Mouse (Mus musculus) midbrain, postnatal 0 days (tissue): ENCODE data around the gene Abcg2. TPM values are rescaled to one million over a fixed set of nuclear protein-coding genes. Genes with fewer than 3 reads are reported as not detected.

Source experiments
- ATAC-seq: fragments of 200-750 bp; cut with Nextera tagmentation; 2 replicates; pipeline ENCODE4 v1.8.0; 2017; ENCODE audit warnings: moderate number of reproducible peaks, mild to moderate bottlenecking, moderate TSS enrichment, moderate library complexity; ENCODE audit not compliant: low FRiP score
- DNase-seq: peaks from one replicate; pipeline ENCODE4 v3.0.0-alpha.2; 2015; ENCODE audit warnings: low spot score
- H3K27ac ChIP-seq: fragments of 300-500 bp; sonication (generic); 2 replicates; pipeline ENCODE4 v1.5.1; 2014; ENCODE audit warnings: low read depth, mild to moderate bottlenecking, low read length, mixed read lengths
- H3K27me3 ChIP-seq: fragments of 300-500 bp; sonication (generic); 2 replicates; pipeline ENCODE4 v1.6.1; 2014; ENCODE audit warnings: low read length, control low read depth, mixed read lengths; ENCODE audit not compliant: insufficient read depth
- H3K36me3 ChIP-seq: fragments of 300-500 bp; sonication (generic); 2 replicates; pipeline ENCODE4 v1.6.1; 2014; ENCODE audit warnings: low read length, control low read depth, mixed read lengths; ENCODE audit not compliant: insufficient read depth
- H3K4me1 ChIP-seq: fragments of 300-500 bp; sonication (generic); 2 replicates; pipeline ENCODE4 v1.6.1; 2014; ENCODE audit warnings: mild to moderate bottlenecking, control low read depth, antibody characterized with exemption, low read length, mixed read lengths; ENCODE audit not compliant: insufficient read depth
- H3K4me2 ChIP-seq: fragments of 300-500 bp; sonication (generic); 2 replicates; pipeline ENCODE4 v1.6.1; 2014; ENCODE audit warnings: low read depth, mild to moderate bottlenecking, low read length, mixed read lengths; ENCODE audit not compliant: poor library complexity, severe bottlenecking
- H3K4me3 ChIP-seq: fragments of 300-500 bp; sonication (generic); 2 replicates; pipeline ENCODE4 v1.5.1; 2014; ENCODE audit warnings: low read depth, mild to moderate bottlenecking, low read length, moderate library complexity
- H3K9ac ChIP-seq: fragments of 300-500 bp; sonication (generic); replicated peaks from 2 replicates; pipeline ENCODE4 v1.6.1; 2014; ENCODE audit warnings: mild to moderate bottlenecking, low read length, moderate library complexity, mixed read lengths; ENCODE audit not compliant: poor library complexity, severe bottlenecking
- H3K9me3 ChIP-seq: fragments of 300-500 bp; sonication (generic); 2 replicates; pipeline ENCODE4 v1.6.1; 2016; ENCODE audit warnings: low read length, control low read depth
- CTCF ChIP-seq: IDR thresholded peaks from 2 replicates; pipeline ENCODE4 v1.5.1; 2016; ENCODE audit warnings: antibody characterized with exemption, mild to moderate bottlenecking
- WGBS: fragments of 180-500 bp; shearing (Covaris S2); extraction: QIAGEN DNeasy Blood & Tissue Kit; methylation state at CpG from one replicate; pipeline ENCODE4 v1.1.7; 2014; 5-methylcytosine and 5-hydroxymethylcytosine counted together
- polyA plus RNA-seq: library from polyadenylated mRNA; unstranded; fragments of >200 nt; fragmentation: Nextera tagmentation; extraction: Ambion mirVana; gene quantifications from 2 replicates; pipeline ENCODE4 v1.2.1, GENCODE M21; 2015
- total RNA-seq: library from RNA; depleted of rRNA; stranded (reverse); fragments of >200 nt; gene quantifications from 2 replicates; pipeline ENCODE4 v1.2.3, GENCODE M21; 2014

Abcg2 gene
- total and polyA plus RNA-seq, 2 experiments from 2014 or later = 25.2 to 29.0 TPM

DNA sequence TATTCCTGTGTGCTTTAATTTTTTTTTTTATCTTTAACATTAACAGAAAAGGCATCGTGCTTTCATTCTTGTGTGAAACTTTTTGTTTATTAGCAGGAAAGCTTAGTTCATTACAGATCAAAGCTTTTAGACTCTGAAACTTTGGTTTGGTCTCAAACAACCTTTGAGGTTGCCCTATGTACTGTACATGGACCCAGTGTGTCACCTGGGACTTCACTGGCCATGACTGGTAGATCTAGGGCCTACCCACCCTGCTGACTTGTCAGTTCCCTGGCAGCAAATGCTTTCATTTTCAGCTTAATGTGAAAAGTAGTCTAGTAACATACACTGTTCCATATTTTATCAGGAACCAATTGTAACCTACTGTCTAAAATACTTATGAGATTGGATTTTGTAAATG is 93.5 kb downstream of the Abcg2 start:
- H3K36me3 ChIP-seq = no peaks in the 10 kb centered on the region

DNA sequence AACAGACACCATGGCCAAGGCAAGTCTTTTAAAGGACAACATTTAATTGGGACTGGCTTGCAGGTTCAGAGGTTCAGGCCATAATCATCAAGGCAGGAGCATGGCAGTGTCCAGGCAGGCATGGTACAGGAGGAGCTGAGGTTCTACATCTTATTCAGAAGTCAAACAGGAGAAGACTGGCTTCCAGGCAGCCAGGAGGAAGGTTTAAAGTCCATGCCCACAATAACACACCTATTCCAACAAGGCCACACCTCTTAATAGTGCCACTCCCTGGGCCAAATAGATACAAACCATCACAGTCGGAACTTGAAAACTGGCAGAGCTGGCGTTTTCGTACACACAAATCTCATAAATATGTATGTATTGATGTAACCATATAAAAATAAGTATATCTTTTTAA is 94.2 kb downstream of the Abcg2 start:
- Histone ChIP-seq H3K4me2 (no peak overlapping the region), H3K27ac (no peak overlapping the region), H3K36me3 (no peaks in the 10 kb centered on the region), H3K27me3 (no peaks in the 10 kb centered on the region), H3K4me1 (no peaks in the 10 kb centered on the region), H3K9ac (no peak overlapping the region), H3K9me3 (no peaks in the 10 kb centered on the region), H3K4me3 (no peak overlapping the region)
- 96% methylated on average over 3 of the region's 3 CpGs for WGBS
- no peak for ATAC-seq
- no peak for DNase-seq
- TF ChIP-seq CTCF = no peak

More for the DNA sequence above, 93.5 kb downstream of the Abcg2 start:
- H3K4me3 ChIP-seq = no peak overlapping the region
- no peaks in the 10 kb centered on the region for H3K27me3 ChIP-seq
- TF ChIP-seq CTCF = no peak
- no peak overlapping the region for H3K9ac ChIP-seq
- H3K9me3 ChIP-seq = no peaks in the 10 kb centered on the region
- DNase-seq = no peak
- no peak overlapping the region for H3K4me2 ChIP-seq
- H3K27ac ChIP-seq = no peak overlapping the region
- H3K4me1 ChIP-seq = no peaks in the 10 kb centered on the region
- WGBS = 91% methylated on average over 1 of the region's 1 CpGs
- no peak for ATAC-seq

DNA sequence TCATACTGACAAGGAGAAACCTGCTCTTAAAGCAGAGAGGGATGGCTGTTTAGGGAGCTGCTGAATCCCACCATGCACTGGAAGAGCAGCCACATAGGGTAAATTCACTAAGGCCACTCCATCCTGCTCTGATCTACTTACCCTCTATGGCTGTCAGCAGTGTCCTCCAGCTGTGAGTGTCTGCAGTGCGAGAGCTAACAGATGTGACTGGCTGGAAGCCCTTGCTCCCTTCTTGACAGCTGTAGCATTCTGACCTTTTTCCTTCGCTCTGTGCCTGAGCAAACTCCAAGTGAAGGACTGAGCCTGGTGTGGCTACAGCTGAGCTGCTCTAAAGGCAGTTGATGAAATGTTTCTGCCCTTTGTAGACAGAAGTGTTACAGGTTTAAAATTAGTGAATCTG is 107.3 kb downstream of the Abcg2 start:
- no peaks in the 10 kb centered on the region for H3K9me3 ChIP-seq
- H3K4me1 ChIP-seq = no peaks in the 10 kb centered on the region
- H3K27ac ChIP-seq = no peak overlapping the region
- ATAC-seq = no peak
- H3K9ac ChIP-seq = no peak overlapping the region
- no peak overlapping the region for H3K4me2 ChIP-seq
- H3K27me3 ChIP-seq = no peaks in the 10 kb centered on the region
- WGBS = 76% methylated on average over 2 of the region's 2 CpGs
- TF ChIP-seq CTCF = no peak
- no peaks in the 10 kb centered on the region for H3K36me3 ChIP-seq
- no peak overlapping the region for H3K4me3 ChIP-seq
- peak; percentile 1 for DNase-seq

DNA sequence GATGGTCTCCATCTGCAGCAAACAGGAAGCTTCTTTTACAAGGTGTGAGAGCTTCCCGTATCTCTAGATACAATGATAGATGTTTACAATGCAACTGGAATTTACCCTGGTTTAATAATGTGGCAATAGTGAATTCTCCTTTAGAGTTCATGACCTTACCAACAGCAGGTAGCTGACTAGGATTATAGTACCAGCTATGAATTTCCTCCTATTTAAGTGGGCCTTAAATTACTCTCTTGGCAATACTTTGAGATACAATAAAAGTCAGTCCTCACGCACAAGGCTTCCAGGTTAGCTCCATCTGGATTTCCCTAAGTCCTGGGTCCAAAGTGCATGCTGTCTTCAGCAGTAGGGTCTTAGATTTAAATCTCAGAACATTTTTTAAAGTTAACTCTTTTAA is 109.9 kb downstream of the Abcg2 start:
- no peak for TF ChIP-seq CTCF
- ATAC-seq = no peak
- Histone ChIP-seq H3K9me3 (no peaks in the 10 kb centered on the region), H3K9ac (no peak overlapping the region), H3K4me3 (no peak overlapping the region), H3K4me1 (no peaks in the 10 kb centered on the region), H3K4me2 (no peak overlapping the region), H3K27me3 (no peaks in the 10 kb centered on the region), H3K27ac (no peak overlapping the region), H3K36me3 (no peaks in the 10 kb centered on the region)
- DNase-seq = no peak
- 92% methylated on average over 2 of the region's 2 CpGs for WGBS

DNA sequence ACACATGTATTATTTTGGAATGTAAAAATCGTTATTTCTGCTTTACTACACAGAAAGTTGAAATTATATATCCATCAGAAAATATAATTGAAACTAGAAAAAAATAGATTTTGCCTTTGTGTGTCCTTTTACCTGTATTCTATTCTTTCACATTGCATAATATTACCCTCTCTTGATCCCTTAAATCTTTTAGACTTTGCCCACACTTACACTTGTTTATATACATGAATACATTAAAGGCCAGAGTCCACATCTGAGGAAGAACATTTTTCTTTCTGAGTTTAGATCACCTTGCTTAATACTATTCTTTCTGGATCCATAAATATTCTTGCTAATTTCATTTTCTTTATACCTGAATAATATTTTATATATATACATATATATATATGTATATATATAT is 110.4 kb downstream of the Abcg2 start:
- Histone ChIP-seq H3K4me2 (no peak overlapping the region), H3K9ac (no peak overlapping the region), H3K9me3 (no peaks in the 10 kb centered on the region), H3K4me1 (no peaks in the 10 kb centered on the region), H3K27ac (no peak overlapping the region), H3K36me3 (no peaks in the 10 kb centered on the region), H3K4me3 (no peak overlapping the region), H3K27me3 (no peaks in the 10 kb centered on the region)
- no peak for TF ChIP-seq CTCF
- 80% methylated on average over 1 of the region's 1 CpGs for WGBS
- ATAC-seq = no peak
- DNase-seq = no peak

DNA sequence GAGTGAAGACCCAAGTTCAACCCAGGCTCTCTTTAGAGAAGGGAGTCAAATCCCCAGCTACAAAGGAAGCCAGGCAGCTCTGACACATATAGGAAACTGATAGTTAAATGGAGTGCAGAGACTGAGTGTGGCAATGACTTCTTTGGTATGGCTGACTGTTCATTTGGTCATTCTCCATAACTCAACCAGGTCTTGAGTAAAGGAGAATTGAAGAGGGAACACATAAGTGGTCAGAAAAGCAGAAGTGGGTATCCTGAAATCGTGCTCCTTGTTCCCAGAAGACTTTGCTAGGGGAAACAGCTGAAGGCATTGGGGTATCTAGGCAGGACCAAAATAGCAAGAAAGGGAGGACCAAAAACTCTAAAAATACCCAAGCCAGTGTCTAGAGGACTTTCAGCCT is 126.0 kb downstream of the Abcg2 start:
- WGBS = 65% methylated on average over 1 of the region's 1 CpGs
- Histone ChIP-seq H3K4me2 (no peak overlapping the region), H3K9ac (no peak overlapping the region), H3K36me3 (no peaks in the 10 kb centered on the region), H3K27ac (no peak overlapping the region), H3K4me3 (no peak overlapping the region), H3K27me3 (no peaks in the 10 kb centered on the region), H3K9me3 (no peaks in the 10 kb centered on the region), H3K4me1 (no peaks in the 10 kb centered on the region)
- no peak for TF ChIP-seq CTCF
- no peak for ATAC-seq
- no peak for DNase-seq
